Mouse (Mus musculus): ENCODE data around the gene Uggt1.

Uggt1 gene

GRCm38 (mm10) chr1:36257276-36257675 is 12.8 kb upstream of the Uggt1 start:
- no peak for DNase-seq (ENCODE audit: low read depth, low spot score)

- DNase-seq (ENCODE audit: low read depth, low spot score): no peak
These were observed 11.5 kb upstream of the Uggt1 start for GRCm38 (mm10) chr1:36255871-36256640.

GRCm38 (mm10) chr1:36254635-36255360 is 10.3 kb upstream of the Uggt1 start:
- no peak for DNase-seq (ENCODE audit: low read depth, low spot score)

- peak; percentile 39 for DNase-seq (ENCODE audit: low read depth, low spot score)
These were observed 8.3 kb upstream of the Uggt1 start for GRCm38 (mm10) chr1:36252791-36253190.

GRCm38 (mm10) chr1:36251426-36251825 is 6.9 kb upstream of the Uggt1 start:
- no peak for DNase-seq (ENCODE audit: low read depth, low spot score)

GRCm38 (mm10) chr1:36246688-36247087 is 2.2 kb upstream of the Uggt1 start:
- DNase-seq (ENCODE audit: low read depth, low spot score): no peak

GRCm38 (mm10) chr1:36244828-36245215 is 302 bp upstream of the Uggt1 start:
- DNase-seq (ENCODE audit: low read depth, low spot score): no peak

GRCm38 (mm10) chr1:36243447-36244057 is 968 bp downstream of the Uggt1 start:
- no peak for DNase-seq (ENCODE audit: low read depth, low spot score)

GRCm38 (mm10) chr1:36241903-36242429 is 2.6 kb downstream of the Uggt1 start:
- DNase-seq (ENCODE audit: low read depth, low spot score): no peak

GRCm38 (mm10) chr1:36240176-36240575 is 4.3 kb downstream of the Uggt1 start:
- no peak for DNase-seq (ENCODE audit: low read depth, low spot score)

- no peak for DNase-seq (ENCODE audit: low read depth, low spot score)
These were observed 5.1 kb downstream of the Uggt1 start for GRCm38 (mm10) chr1:36239396-36239795.

- DNase-seq (ENCODE audit: low read depth, low spot score): no peak
These were observed 8.7 kb downstream of the Uggt1 start for GRCm38 (mm10) chr1:36235855-36236254.

- no peak for DNase-seq (ENCODE audit: low read depth, low spot score)
These were observed 9.4 kb downstream of the Uggt1 start for GRCm38 (mm10) chr1:36235057-36235639.

- no peak for DNase-seq (ENCODE audit: low read depth, low spot score)
These were observed 11.3 kb downstream of the Uggt1 start for GRCm38 (mm10) chr1:36233218-36233617.

- no peak for DNase-seq (ENCODE audit: low read depth, low spot score)
These were observed 13.4 kb downstream of the Uggt1 start for GRCm38 (mm10) chr1:36230919-36231705.

- no peak for DNase-seq (ENCODE audit: low read depth, low spot score)
These were observed 16.1 kb downstream of the Uggt1 start for GRCm38 (mm10) chr1:36228461-36228860.

- DNase-seq (ENCODE audit: low read depth, low spot score): no peak
These were observed 19.9 kb downstream of the Uggt1 start for GRCm38 (mm10) chr1:36224648-36225047.

- no peak for DNase-seq (ENCODE audit: low read depth, low spot score)
These were observed 30.2 kb downstream of the Uggt1 start for GRCm38 (mm10) chr1:36214324-36214723.

GRCm38 (mm10) chr1:36201739-36202138 is 42.8 kb downstream of the Uggt1 start:
- DNase-seq (ENCODE audit: low read depth, low spot score): no peak

- no peak for DNase-seq (ENCODE audit: low read depth, low spot score)
These were observed 50.0 kb downstream of the Uggt1 start for GRCm38 (mm10) chr1:36194482-36194881.

- no peak for DNase-seq (ENCODE audit: low read depth, low spot score)
These were observed 52.6 kb downstream of the Uggt1 start for GRCm38 (mm10) chr1:36191966-36192365.

All from brain, embryonic 18.5 days (tissue).